Mouse (Mus musculus) kidney, adult 8-10 months (tissue): ENCODE measurements around the gene Grip1.

ENCODE experiments used
- DNase-seq, 2 experiments: peaks; one replicate each; pipeline ENCODE4 v3.0.0; 2022

The Grip1 gene

DNA sequence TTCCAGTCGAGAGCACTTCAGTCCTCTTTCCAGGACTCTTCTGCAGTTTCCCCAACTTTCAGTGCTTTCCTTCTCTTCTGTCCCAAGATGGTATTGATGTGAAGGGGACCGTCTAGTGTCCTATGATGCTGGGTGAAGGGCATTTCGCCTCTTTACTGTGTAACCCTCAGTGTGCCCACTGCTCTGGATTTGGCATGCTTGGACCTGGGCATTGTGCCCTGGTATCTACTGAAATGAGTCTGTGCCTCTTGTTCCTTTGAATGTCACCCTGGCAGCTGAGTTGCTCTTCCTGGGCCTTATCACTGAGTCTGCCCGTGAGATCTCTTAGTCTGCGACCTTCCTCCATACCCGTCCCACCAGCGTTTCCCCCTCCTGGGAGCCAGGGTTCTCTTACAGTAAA, 9.7 kb downstream of the Grip1 start:
- DNase-seq = no peak

DNA sequence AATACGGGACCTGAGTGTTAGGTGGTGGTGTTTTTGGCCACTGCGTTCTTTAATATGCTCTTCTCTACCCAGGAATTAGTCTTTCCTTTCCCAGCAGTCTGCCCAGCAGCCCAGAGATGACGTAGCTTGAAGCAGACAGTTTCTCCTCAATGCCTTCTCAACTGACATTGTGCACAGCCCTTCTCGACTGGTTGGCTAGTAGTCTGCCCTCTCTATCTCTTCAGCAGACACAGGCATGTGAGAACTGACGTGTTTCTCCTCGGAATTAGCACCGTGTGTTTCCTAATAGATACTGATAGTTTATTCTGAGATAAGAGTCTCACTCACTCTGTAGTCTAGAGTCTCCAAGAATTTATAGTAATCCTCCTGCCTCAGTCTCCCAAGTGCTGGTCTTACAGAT, 10.2 kb downstream of the Grip1 start:
- DNase-seq = no peak

DNA sequence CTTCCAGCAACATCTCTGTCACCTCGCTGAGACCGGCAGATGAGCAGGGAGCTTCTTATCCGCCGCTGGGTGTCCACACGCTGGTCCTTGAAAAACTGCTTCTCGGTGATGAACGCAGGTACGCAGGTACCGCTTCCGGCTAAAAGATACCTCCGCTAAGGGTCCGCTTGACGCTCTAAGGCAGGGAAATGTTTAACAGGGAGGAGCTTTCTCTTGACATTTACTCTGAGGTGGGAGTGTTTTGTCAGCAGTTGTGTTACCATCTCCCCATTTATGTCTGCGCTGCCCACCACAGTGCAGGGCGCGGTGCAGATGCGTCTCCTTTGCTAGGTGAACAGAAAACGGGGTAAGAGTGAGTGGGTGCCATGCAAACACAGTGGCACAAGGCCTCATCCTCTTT, 14.3 kb downstream of the Grip1 start:
- DNase-seq = no peak

DNA sequence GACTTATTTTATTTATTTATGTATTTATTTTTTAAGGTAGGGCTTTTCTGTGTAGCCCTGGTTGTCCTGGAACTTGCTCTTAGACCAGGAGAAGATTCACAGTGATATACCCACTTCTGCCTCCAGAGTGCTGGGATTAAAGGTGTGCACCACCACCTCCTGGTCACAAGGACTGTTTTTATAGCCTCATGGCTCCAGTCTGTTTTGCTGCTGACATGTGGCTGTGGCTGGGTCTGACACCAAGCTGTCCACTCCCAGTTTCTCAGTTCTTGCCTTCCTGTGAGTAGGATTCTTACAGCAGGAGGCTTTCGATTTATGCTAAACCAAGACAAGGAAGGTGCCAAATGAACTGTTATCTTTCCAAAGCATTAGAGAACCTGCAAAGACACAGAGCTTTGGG, 16.5 kb downstream of the Grip1 start:
- no peak for DNase-seq

DNA sequence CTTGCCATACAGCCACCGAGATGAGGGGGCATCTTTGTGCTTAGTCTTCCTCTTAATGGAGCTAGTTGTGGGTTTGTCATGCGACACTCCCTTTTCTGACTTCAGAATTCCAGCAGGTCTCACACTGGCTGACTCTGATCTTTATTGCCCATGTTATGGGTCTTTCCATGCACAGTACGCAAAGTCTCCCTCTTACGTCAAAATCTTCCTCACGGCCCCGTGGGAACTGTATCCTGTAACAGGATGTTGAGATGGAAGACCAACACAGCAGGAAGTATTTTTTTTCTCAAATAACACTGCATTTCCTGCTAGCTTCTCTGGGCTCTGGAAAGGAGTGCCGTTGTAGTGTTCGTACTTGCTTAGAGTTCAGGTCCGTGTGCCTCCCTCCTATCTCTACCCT, 21.5 kb downstream of the Grip1 start:
- no peak for DNase-seq

DNA sequence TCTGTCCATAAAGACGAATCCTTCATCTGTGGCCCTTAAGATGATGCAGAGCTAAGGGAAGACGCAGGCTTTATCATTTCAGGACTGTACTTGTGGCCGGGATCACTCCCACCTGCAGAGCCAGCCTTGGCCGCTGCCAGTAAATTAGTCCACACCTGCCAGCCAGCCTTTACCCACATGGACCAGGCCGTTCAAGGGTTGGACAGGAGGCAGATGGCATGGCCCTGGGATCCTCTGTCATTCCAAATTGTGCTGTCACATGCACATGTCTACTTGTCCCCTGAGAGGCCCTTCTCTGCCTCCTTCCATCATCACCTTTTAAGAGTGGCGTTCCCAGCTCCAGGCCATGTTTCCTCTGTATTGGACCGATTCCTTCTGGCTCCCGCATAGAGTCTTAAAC, 24.0 kb downstream of the Grip1 start:
- DNase-seq = no peak

DNA sequence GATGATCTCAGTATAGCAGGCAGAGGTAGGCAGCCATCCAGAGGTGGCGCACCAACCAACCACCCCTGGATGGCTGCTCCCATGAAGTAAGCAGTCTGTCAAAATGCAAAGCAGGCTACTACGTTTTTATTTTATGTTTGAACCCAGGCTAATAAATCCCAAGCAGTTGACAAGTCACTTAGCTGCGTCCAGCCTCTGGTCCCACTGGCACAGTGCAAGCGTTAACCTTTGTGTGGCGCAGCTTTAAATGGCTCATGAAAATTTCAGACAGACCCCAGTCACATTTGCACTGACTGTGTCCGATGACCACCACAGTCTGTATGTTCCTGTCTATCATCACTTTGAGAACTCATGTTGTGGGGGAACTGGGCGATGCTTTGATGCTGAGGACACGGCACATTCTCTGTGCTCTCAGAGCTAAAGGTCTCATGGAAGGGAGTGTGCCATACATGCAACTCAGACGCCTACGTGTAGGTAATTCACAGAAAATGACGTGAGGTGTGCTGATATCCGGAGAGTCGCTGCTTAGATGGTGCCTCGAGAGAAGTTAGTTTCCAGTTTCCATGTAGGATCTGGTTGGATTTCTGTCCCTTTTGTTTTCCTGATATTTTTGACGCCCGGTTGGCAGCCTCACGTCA, 29.6 kb downstream of the Grip1 start:
- DNase-seq = no peak

DNA sequence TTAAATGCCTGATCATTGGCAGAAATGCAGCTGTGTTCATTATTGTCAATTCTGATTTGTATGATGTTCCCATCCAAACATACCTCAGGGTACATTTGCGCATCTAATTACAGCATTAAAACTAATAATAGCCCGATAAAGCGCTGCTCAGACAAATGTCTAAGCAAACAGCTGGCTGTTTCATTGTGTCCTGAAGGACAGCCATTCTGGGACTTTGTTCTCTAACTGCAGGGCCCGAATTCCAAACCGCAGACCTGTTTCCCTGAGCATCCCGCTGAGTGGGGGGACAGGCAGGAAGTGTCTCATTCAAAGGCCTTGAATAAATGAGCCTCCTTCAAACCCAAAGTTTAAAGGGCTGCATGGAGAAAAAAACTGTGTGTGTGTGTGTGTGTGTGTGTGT, 30.1 kb downstream of the Grip1 start:
- no peak for DNase-seq

DNA sequence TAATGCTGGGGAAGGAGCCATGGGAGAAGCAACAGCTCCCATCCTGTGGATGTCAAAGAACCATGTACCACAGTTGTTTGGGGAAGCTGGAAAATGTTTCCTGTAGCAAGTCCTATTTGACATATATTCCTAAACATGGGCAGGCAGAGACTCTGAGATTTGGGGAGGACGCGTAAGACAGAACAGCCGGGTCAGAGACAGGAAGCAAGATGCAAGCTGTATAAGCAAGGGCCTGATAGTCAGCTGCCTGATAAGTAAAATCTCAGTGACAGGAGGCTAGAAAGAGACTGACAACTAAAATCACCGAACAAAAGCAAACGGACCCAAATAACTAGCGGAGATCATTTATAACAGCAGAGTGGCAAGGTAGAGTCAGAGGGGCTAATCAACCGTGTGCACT, 33.3 kb downstream of the Grip1 start:
- DNase-seq = no peak

DNA sequence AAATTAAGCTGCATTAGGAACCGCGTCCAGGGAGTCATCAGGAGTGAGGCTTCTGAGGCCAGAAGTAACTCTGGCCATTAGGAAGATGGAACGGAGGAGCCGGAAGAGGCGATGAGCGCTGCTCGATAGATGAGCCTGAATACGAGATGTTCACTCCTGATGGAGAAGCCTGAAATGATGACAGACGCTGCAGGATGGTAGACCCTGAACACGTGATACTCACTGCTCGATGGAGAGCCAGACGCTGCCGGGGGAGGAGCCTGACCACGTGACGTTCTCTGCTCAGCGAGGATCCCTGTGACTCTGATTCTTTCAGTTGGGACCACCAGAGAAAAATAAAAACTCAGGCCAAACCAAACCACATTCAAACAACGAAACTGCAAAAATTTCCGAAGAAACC, 37.2 kb downstream of the Grip1 start:
- DNase-seq = no peak

DNA sequence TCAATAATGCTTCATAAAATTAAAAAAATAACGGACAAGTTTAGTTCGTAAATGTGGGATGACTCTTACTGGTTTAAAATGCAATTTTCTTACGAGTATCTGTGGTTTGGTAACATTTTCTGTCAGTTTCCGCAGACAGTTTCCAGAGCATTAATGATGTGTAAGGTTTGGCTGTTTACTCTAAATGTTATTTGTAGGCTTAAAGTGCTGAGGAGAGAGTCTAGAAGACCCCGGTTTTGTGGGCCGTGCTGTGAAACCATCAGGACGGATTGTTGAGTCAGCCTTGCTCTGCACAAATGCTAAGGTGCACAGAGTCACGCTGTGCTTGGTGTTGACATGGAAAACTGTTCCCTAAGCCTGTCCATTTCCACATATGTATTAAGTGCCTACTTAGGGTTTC, 41.7 kb downstream of the Grip1 start:
- DNase-seq = no peak

DNA sequence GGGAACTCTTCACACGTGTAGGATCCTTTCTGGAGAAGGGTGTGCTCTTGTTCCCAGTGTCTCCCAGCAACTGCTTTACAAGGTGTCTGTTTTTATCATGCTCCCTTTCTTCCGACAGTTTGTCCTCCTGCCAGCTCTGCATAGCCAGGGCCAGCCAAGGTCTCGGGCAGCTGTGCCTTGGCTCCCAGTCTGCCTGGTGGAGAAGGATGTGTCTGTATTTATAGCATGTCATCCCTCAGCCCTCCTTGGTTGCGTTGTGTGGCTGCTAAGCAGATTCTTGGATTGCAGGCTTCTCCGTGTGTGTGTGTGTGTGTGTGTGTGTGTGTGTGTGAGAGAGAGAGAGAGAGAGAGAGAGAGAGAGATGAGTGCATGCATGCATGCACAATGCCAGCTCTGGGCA, 42.6 kb downstream of the Grip1 start:
- DNase-seq = no peak

DNA sequence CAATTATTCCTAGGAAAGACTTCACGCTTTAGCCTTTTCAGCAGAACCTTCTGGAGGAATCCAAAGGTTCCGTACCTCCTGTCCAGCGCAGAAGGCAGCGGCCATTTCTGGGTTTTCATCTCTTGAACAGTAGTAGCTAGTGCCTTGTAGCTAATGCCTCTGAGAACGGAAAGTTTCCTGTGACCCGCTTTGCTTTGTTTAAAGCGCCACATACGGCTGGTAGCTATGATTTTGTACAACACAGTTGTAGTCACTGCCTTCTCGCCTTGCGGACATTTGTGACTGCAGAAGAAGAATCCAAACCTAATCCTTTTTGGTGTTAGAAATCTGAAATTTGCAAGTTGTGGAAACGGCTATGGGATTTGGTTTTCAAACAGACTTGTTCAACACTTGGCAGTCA, 68.1 kb downstream of the Grip1 start:
- no peak for DNase-seq

DNA sequence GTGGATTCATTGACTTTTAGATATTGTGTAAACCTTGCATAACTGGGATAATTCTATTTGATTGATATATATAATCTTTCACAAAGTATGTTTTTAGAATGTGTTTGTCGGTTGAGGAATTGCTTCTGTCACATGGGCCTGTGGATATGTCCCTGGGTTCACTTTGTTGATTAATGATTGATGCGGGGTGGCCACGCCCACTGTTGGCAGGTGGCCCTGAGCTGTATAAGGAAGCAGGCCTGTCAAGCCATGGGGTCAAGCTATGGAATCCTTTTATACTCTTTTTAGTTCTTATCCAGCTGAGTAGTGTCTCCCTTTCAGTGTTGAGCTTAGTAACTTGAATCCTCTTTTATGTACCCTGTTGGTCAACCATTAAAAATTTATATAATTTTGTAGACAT, 72.1 kb downstream of the Grip1 start:
- peak; percentile 15 to 50 for DNase-seq

DNA sequence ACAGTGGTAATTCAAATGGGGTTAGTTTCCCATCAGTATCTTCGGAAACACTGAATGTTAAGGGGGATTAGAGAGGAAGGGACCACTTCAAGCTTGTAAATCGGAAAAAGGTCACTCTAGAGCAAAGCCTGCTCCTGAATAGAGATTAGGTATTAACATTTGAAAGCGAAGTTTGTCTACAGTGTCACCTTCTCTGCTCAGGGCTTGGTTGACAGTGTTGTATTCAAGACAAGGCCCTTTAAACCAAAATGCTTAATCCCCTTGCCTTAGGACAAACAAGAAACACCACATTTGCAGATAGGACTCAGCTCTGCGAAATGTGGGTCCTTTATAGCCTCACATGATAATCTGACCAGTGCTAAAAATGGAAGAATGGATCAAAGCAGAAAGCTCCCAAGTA, 81.2 kb downstream of the Grip1 start:
- DNase-seq = no peak

DNA sequence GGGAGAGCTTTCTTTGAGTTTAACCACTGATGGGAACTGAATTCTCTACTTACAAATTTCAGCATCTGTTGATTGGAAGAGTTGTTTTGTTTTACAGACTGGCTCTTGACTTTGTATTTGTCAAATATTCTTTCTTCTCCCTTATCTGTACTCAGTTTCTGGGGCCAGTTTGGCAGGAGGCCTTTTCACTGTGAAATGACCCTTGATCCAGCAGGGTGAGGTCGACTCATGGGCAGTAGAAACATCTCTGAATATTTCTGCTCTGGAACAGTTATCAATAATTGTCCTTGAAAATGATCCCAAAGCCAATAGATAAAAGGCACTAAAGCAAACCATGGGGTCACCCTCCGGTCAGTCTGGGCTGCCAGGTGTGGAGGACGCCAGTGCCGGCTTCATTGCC, 88.0 kb downstream of the Grip1 start:
- DNase-seq = no peak

DNA sequence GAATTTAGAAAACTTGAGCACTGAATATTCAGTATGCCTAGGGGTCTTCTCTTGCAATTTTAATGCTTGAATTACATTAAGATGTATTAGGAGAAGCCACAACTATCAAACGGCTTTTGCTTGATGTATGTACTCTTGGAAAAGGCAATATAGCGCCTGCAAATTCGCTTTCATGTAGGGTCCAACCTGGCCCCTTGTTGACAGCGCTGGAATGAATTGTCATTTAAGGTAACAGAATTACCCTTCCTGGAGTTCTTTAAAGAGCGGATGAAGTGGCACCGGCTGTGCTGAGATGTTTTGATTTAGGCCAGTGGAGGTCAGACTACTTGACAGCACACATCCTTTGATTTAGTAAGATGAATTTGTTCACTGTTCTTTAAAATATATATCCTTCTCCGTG, 90.1 kb downstream of the Grip1 start:
- DNase-seq = no peak

DNA sequence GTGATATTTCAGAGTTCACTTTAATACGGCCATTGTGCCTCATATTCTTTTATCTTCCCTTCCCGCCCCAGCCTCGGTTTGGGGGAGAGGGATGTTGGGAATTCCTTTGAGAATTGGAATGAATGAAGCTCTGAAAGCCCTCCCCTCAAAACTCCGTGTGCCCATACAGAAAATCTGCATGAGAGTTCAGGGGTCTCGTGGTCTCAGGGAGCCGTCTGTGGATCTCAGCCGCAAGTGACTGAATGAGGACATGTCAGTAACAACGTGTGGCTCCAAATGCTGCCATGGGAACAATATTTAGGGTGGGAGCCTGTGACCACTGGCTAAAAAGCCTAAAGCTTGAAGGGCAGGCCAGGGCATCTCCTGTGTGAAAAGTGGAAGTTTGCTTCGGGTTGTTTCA, 91.1 kb downstream of the Grip1 start:
- DNase-seq = no peak

DNA sequence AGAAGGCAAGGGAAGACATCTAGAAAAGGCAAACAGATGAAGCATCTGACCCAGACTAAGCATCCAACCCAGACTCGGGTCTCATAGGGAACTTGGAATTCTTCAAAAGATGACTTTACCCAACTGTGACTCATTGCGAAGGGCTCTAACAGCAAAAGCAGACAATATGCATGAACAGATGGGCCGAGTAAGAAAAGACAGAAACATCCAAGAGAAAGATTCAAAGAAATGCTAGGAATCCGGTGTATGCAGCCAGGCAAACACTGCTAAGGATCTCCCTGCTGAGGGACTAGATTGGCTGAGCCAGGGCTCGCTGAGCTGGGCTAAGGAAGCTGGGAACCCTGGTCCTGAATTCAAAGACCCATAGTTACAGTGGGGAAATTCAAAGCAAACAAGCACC, 94.2 kb downstream of the Grip1 start:
- DNase-seq = no peak

DNA sequence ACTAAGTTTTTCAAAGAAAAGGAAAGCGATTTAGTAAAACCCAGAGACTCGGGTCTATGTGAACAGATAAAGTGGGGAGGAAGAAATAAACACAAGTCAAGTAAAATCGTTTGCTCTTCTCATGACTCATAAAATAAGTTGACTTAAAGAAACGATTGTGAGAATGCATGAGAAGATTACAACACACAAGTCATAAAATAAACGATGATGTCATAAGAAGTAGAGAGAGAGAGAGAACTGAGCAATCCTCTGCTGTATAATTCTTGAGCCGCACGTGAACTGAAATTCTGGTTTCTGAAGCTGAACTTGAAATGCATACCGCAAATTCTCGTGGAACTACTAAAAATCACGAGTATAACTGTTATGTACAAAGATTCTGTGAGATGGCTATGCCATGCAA, 95.1 kb downstream of the Grip1 start:
- no peak for DNase-seq

DNA sequence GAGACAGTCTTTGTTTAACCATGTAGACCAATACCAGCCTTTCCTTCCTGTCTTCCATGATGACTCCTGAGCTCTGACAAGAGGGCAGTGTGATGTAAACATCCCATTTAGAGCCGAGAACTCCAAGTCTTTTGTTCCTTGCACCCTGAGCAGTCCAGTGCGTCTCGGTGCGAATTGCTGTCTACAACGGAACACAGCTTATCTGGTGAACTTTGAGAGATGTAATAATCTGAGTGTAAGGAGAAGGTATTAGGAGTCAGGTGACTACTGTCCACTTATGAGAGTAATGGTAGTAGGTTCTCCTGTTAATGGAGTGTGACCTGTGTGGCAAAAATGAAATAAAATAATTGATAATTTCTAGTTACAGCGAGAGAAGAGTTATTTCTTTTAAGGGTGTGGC, 97.0 kb downstream of the Grip1 start:
- DNase-seq = no peak

DNA sequence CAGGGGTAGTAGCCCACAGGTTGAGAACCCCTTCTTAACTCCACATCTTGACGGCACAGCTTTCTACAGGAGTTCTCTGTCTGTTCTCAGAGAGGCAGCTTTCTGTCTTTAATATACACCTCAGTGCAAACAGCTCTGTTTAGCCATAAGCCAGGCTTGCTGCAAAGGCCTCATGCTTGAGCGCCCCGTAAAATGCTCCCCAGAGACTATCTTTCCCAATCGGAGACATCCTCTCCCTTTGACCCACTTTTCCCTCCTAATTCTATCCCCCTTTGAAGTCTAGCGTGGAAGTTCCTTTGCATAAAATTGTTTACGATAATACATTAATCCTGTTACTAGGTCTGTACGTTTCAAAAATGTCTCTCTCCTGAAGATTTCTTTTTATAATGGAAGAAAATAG, 102.7 kb downstream of the Grip1 start:
- no peak for DNase-seq

DNA sequence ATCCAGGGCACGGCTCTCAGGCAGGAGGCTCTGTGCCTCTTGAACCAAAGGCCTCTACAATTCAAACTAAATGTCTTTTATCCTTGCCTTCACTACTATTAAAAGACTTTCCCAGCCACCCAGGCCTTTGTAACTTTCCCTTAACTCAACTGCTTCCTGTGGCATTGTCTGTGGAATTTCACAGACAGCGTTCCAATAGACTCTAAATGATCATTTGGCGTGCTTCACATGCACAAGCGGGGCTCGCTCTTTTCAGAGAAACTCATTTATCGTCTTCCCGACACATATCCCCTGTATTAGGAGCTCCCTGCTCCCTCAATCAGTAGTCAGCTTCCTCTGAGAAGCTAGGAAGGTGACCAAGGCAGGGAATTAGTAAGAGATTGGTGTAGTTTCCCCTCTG, 104.8 kb downstream of the Grip1 start:
- no peak for DNase-seq

DNA sequence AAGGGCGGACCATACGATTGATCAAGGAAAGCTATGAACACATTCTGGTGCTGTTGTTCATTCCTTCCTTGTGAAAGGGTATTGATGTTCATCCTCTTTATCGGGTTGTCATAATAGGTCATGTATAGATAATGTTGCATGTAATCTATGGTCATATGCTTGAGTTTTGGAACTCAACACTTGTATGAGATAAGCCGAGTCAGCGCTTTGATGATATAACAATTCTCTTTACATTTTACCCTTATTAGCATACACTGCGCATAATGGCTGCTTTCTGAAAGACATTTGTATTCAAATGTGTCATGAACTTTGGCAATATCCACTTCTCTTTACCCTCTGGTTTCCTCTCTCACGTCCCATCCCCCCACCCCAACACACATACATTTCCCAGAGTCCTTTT, 111.2 kb downstream of the Grip1 start:
- DNase-seq = no peak

DNA sequence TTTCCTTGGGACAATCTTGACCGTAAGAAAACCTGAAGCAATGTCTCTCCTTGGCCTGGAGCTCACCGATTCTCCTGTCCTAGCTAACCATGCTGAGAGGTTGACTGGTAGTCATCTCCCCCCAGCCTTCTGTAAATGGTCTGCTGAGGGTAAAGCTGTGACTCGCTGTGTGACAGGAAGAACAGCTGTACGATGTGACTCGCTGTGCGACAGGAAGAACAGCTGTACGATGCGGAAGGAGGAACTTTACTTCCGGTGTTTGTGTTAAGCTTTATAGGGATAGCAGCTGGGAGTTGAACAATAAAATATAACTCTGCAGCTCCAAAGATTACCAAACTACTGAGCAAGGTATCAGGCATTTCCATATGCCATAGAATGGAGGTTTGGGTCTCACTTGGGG, 119.5 kb downstream of the Grip1 start:
- DNase-seq = no peak

DNA sequence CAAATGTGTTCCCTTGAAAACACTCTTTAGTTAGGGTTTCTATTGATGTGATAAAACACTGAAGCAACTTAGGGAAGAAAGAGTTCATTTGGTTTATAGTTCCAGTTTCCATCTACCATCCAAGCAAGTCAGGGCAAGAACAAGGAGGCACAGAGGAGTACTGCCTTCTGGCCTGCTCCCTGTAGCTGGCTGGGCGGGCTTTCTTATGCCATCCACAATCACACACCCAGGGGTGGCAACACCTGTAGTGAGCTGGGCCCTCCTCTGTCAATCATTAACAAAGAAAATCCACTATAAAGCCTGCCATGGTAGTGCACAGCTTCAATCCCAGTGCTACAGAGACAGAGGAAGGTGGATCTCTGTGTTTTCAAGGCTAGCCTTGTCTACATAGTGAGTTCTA, 122.2 kb downstream of the Grip1 start:
- DNase-seq = no peak
